In genomic region chr4:148753143-148753798, GRCm38 (mm10) we compare ENCODE assay signal across 20 mouse cellular contexts. TPM values are rescaled to one million over a fixed set of nuclear protein-coding genes. Genes with fewer than 3 reads are reported as not detected.
DNase-seq lines count a peak whose midpoint lies in the region; ATAC-seq and TF ChIP-seq lines count a peak whose summit lies in the region.
"Had no signal": no experiment of that assay in that cellular context is flagged by ENCODE, and none has a peak within 500 bp of the region (broad histone marks: within the 10 kb centered on the region; RNA-seq: fewer than 3 reads in every experiment).

No protein-coding gene starts in this region.

- intact Hi-C loops in gastrocnemius, adult 2 months (cut with DNase I), result loop anchor here (1.0 kb wide), 1 partner anchor 51 kb away; the partner anchor contains the start of gene Casz1

- peak overlapping the region; percentile 96 for H3K27ac ChIP-seq in gastrocnemius, adult 2 months
- peak overlapping the region; percentile 17; the same call in 1 of the 2 replicates for H3K27ac ChIP-seq in embryonic facial prominence, embryonic 12.5 days
- no peak overlapping the region for H3K27ac ChIP-seq in limb, embryonic 13.5 days
- H3K27ac ChIP-seq: embryonic facial prominence, embryonic 15.5 days; midbrain, embryonic 13.5 days; neural tube, embryonic 13.5 days had no signal

- H3K4me1 ChIP-seq in E14TG2a.4 (replicated peaks; ENCODE audit: low read depth, low read length), result peaks cover 47% of the 10 kb centered on the region
- peaks cover 7% of the 10 kb centered on the region; the same call in 1 of the 2 replicates for H3K4me1 ChIP-seq in embryonic facial prominence, embryonic 12.5 days
- H3K4me1 ChIP-seq in limb, embryonic 13.5 days, result peaks cover 14% of the 10 kb centered on the region
- no peaks in the 10 kb centered on the region for H3K4me1 ChIP-seq in lung, adult 2 months (ENCODE audit: control insufficient read depth, insufficient read depth, low read length)
- H3K4me1 ChIP-seq: embryonic facial prominence, embryonic 15.5 days had no signal

- no peaks in the 10 kb centered on the region for H3K36me3 ChIP-seq in E14TG2a.4 (ENCODE audit: insufficient read depth, low read length)
- no peaks in the 10 kb centered on the region for H3K36me3 ChIP-seq in embryonic facial prominence, embryonic 12.5 days
- no peaks in the 10 kb centered on the region for H3K36me3 ChIP-seq in limb, embryonic 13.5 days
- H3K36me3 ChIP-seq: embryonic facial prominence, embryonic 15.5 days; midbrain, embryonic 13.5 days; neural tube, embryonic 13.5 days had no signal

- DNase-seq in gastrocnemius, adult 2 months, result peak; percentile 79
- no peak for DNase-seq in gastrocnemius, postnatal 4 days (ENCODE audit: low spot score in 2 of 2)
- DNase-seq in urinary bladder, adult 18-20 months (ENCODE audit: low spot score in 2 of 2), result no peak
- DNase-seq in lung, adult 2 months, result no peak
- DNase-seq in layer of hippocampus, adult 9-11 months, result no peak
- DNase-seq: adrenal gland, adult 2 months; cerebellum, postnatal 10 days; kidney, adult 2 months; kidney, postnatal 4 days; liver, postnatal 0 days; lung, postnatal 14 days; spleen, adult 18-20 months; thymus, postnatal 4 days had no signal

- no peak for ATAC-seq in embryonic facial prominence, embryonic 12.5 days (ENCODE audit: insufficient number of reproducible peaks, insufficient read depth, low FRiP score, low TSS enrichment)
- peak; percentile 58 for ATAC-seq in limb, embryonic 13.5 days (ENCODE audit: low FRiP score, low read depth)
- ATAC-seq: inflammation-experienced regulatory T-cells, adult 6 months; liver, postnatal 0 days had no signal

- no peaks in the 10 kb centered on the region for H3K9me3 ChIP-seq in E14TG2a.4 (ENCODE audit: low read length)
- H3K9me3 ChIP-seq in embryonic facial prominence, embryonic 12.5 days, result no peaks in the 10 kb centered on the region
- no peaks in the 10 kb centered on the region for H3K9me3 ChIP-seq in limb, embryonic 13.5 days
- H3K9me3 ChIP-seq: embryonic facial prominence, embryonic 15.5 days; midbrain, embryonic 13.5 days; neural tube, embryonic 13.5 days had no signal

- no peak for TF ChIP-seq POLR2A in lung, adult 2 months (IDR thresholded peaks at IDR 0.05; ENCODE audit: borderline replicate concordance, extremely low read depth, low read depth, low read length)

- WGBS in embryonic facial prominence, embryonic 12.5 days, result 63% methylated on average over 17 of the region's 17 CpGs
- WGBS in limb, embryonic 13.5 days, result 40% methylated on average over 17 of the region's 17 CpGs
- 79% methylated on average over 17 of the region's 17 CpGs for WGBS in lung, adult 2 months

- peaks cover 5% of the 10 kb centered on the region; the same call in 1 of the 2 replicates for H3K27me3 ChIP-seq in E14TG2a.4 (ENCODE audit: insufficient read depth, low read length)
- H3K27me3 ChIP-seq in embryonic facial prominence, embryonic 12.5 days, result peaks cover 21% of the 10 kb centered on the region; the same call in 1 of the 2 replicates
- H3K27me3 ChIP-seq in limb, embryonic 13.5 days, result peaks cover 20% of the 10 kb centered on the region

- TF ChIP-seq CTCF in gastrocnemius, adult 2 months (IDR thresholded peaks at IDR 0.05), result no peak
- TF ChIP-seq CTCF in E14TG2a.4 (conservative IDR thresholded peaks at IDR 0.05; ENCODE audit: low read length), result no peak
- no peak for TF ChIP-seq CTCF in lung, adult 2 months (IDR thresholded peaks at IDR 0.05; ENCODE audit: insufficient read depth, low read length)

- H3K4me3 ChIP-seq in gastrocnemius, adult 2 months, result peak overlapping the region; percentile 65
- peak overlapping the region; percentile 58 for H3K4me3 ChIP-seq in E14TG2a.4 (replicated peaks; ENCODE audit: low read length)
- no peak overlapping the region for H3K4me3 ChIP-seq in embryonic facial prominence, embryonic 12.5 days
- H3K4me3 ChIP-seq in limb, embryonic 13.5 days, result no peak overlapping the region
- no peak overlapping the region for H3K4me3 ChIP-seq in lung, adult 2 months (replicated peaks; ENCODE audit: extremely low read depth, low read depth, low read length)
- H3K4me3 ChIP-seq: embryonic facial prominence, embryonic 15.5 days; midbrain, embryonic 13.5 days; neural tube, embryonic 13.5 days had no signal

- H3K4me2 ChIP-seq in embryonic facial prominence, embryonic 12.5 days (replicated peaks), result no peak overlapping the region
- H3K4me2 ChIP-seq in limb, embryonic 13.5 days (replicated peaks), result no peak overlapping the region
- H3K4me2 ChIP-seq: embryonic facial prominence, embryonic 15.5 days; midbrain, embryonic 13.5 days; neural tube, embryonic 13.5 days had no signal

- no peak overlapping the region for H3K9ac ChIP-seq in embryonic facial prominence, embryonic 12.5 days
- no peak overlapping the region for H3K9ac ChIP-seq in limb, embryonic 13.5 days
- H3K9ac ChIP-seq: embryonic facial prominence, embryonic 15.5 days; liver, postnatal 0 days; midbrain, embryonic 13.5 days; neural tube, embryonic 13.5 days had no signal

RNA-seq across cellular contexts. Expression of gene Casz1, which starts 51.0 kb away (rescaled TPM):
- 10 to 100 TPM; 31.2 to 41.3 TPM for total RNA-seq in gastrocnemius, adult 2 months (2021)
- total RNA-seq in gastrocnemius, postnatal 4 days (2021), result 10 to 100 TPM; 51.6 to 53.4 TPM
- 4.5 and 4.6 TPM in 2 replicates for polyA plus RNA-seq in embryonic facial prominence, embryonic 12.5 days (2016; fragmentation: Nextera tagmentation; extraction: Ambion mirVana)
- polyA plus RNA-seq in limb, embryonic 13.5 days (2015; fragmentation: Nextera tagmentation; extraction: Ambion mirVana), result 4.1 and 4.5 TPM in 2 replicates
- 68.7 and 72.5 TPM in 2 replicates for polyA plus RNA-seq in lung, adult 2 months (2012; rRNA removed)

Comparison
In these comparisons a context has a peak if more than half of its experiments do, and no peak if none do; other contexts are left out.
1. H3K4me3 ChIP-seq: peak in gastrocnemius, adult 2 months (single experiment) and E14TG2a.4 (single experiment); none in embryonic facial prominence, embryonic 12.5 days (single experiment), limb, embryonic 13.5 days (single experiment) and lung, adult 2 months (single experiment).
2. RNA of gene Casz1, which starts 51.0 kb away (polyA plus RNA-seq): 68.7 to 72.5 TPM in lung, adult 2 months; 4.5 to 4.6 TPM in embryonic facial prominence, embryonic 12.5 days and 4.1 to 4.5 TPM in limb, embryonic 13.5 days; every median in the first group is over 10 times any median in the second.